Mouse (Mus musculus) midbrain, embryonic 14.5 days (tissue): ENCODE measurements at regions not wholly inside any gene's neighbourhood (a gene's known extent, or its start where the extent isn't known, plus 50 kb on each side); places are given as distances from the start of the nearest gene placed in this dataset.
"Not testable (repeated sequence)": the region's sequence is repeated elsewhere in the genome, so short reads cannot be mapped to it uniquely, and the experiment has no call there.

Source experiments
- ATAC-seq: fragments of 200-750 bp; cut with Nextera tagmentation; 2 replicates; pipeline ENCODE4 v1.8.0; 2017; ENCODE audit warnings: moderate number of reproducible peaks, moderate library complexity; ENCODE audit not compliant: low FRiP score, low TSS enrichment
- DNase-seq: peaks from one replicate; pipeline ENCODE4 v3.0.0-alpha.2; 2015
- H3K27ac ChIP-seq: fragments of 300-500 bp; sonication (generic); replicated peaks from 2 replicates; pipeline ENCODE4 v1.5.1; 2014; ENCODE audit warnings: mild to moderate bottlenecking, low read depth, low read length, moderate library complexity
- H3K27me3 ChIP-seq: fragments of 300-500 bp; sonication (generic); 2 replicates; pipeline ENCODE4 v1.6.1; 2014; ENCODE audit warnings: low read length, control low read depth, mixed read lengths; ENCODE audit not compliant: control insufficient read depth, insufficient read depth
- H3K36me3 ChIP-seq: fragments of 300-500 bp; sonication (generic); 2 replicates; pipeline ENCODE4 v1.6.1; 2014; ENCODE audit warnings: low read length, control low read depth; ENCODE audit not compliant: control insufficient read depth, insufficient read depth
- H3K4me1 ChIP-seq: fragments of 300-500 bp; sonication (generic); 2 replicates; pipeline ENCODE4 v1.6.1; 2014; ENCODE audit warnings: mild to moderate bottlenecking, antibody characterized with exemption, low read length, control low read depth; ENCODE audit not compliant: control insufficient read depth, insufficient read depth
- H3K4me2 ChIP-seq: fragments of 300-500 bp; sonication (generic); 2 replicates; pipeline ENCODE4 v1.6.1; 2014; ENCODE audit warnings: mild to moderate bottlenecking, low read length, moderate library complexity
- H3K4me3 ChIP-seq: fragments of 300-500 bp; sonication (generic); replicated peaks from 2 replicates; pipeline ENCODE4 v1.5.1; 2014; ENCODE audit warnings: low read depth, low read length
- H3K9ac ChIP-seq: fragments of 300-500 bp; sonication (generic); replicated peaks from 2 replicates; pipeline ENCODE4 v1.6.1; 2014; ENCODE audit warnings: mild to moderate bottlenecking, low read length, moderate library complexity
- H3K9me3 ChIP-seq: fragments of 300-500 bp; sonication (generic); 2 replicates; pipeline ENCODE4 v1.6.1; 2016; ENCODE audit warnings: low read length, control low read depth, mixed read lengths; ENCODE audit not compliant: control insufficient read depth
- WGBS: fragments of 180-500 bp; shearing (Covaris S2); extraction: QIAGEN DNeasy Blood & Tissue Kit; methylation state at CpG from one replicate; pipeline ENCODE4 v1.1.7; 2014; 5-methylcytosine and 5-hydroxymethylcytosine counted together

GRCm38 (mm10) chr8:35159329-35159728 is 606.3 kb upstream of the Gm19410 start:
- Histone ChIP-seq H3K27me3 (no peaks in the 10 kb centered on the region), H3K27ac (no peak overlapping the region), H3K36me3 (no peaks in the 10 kb centered on the region), H3K4me3 (no peak overlapping the region), H3K9me3 (no peaks in the 10 kb centered on the region), H3K4me1 (peaks cover 11% of the 10 kb centered on the region; the same call in 1 of the 2 replicates), H3K9ac (no peak overlapping the region), H3K4me2 (no peak overlapping the region)
- WGBS: 24% methylated on average over 12 of the region's 12 CpGs
- peak; percentile 87 for DNase-seq
- ATAC-seq: no peak

- ATAC-seq: no peak
- H3K27me3 ChIP-seq: no peaks in the 10 kb centered on the region
These were observed 605.4 kb upstream of the Gm19410 start for GRCm38 (mm10) chr8:35160230-35160629.

GRCm38 (mm10) chr8:35162166-35162565 is 603.4 kb upstream of the Gm19410 start:
- not testable (repeated sequence) for H3K36me3 ChIP-seq, H3K9me3 ChIP-seq, H3K4me3 ChIP-seq, H3K4me2 ChIP-seq, H3K27ac ChIP-seq, DNase-seq, H3K9ac ChIP-seq, ATAC-seq, H3K27me3 ChIP-seq
- H3K4me1 ChIP-seq: peaks cover 11% of the 10 kb centered on the region; the same call in 1 of the 2 replicates
- WGBS: 92% methylated on average over 4 of the region's 4 CpGs

More at GRCm38 (mm10) chr8:35160230-35160629, 605.4 kb upstream of the Gm19410 start:
- Histone ChIP-seq H3K4me1 (peaks cover 11% of the 10 kb centered on the region; the same call in 1 of the 2 replicates), H3K9ac (no peak overlapping the region), H3K27ac (no peak overlapping the region), H3K9me3 (no peaks in the 10 kb centered on the region), H3K4me3 (no peak overlapping the region), H3K4me2 (no peak overlapping the region), H3K36me3 (no peaks in the 10 kb centered on the region)
- WGBS: 83% methylated on average over 12 of the region's 12 CpGs
- no peak for DNase-seq

- Histone ChIP-seq H3K9me3 (no peaks in the 10 kb centered on the region), H3K4me2 (no peak overlapping the region), H3K36me3 (no peaks in the 10 kb centered on the region), H3K4me3 (no peak overlapping the region), H3K27ac (no peak overlapping the region), H3K27me3 (no peaks in the 10 kb centered on the region), H3K4me1 (no peaks in the 10 kb centered on the region), H3K9ac (no peak overlapping the region)
- ATAC-seq (no peak), DNase-seq (no peak)
- 68% methylated on average over 6 of the region's 6 CpGs for WGBS
These were observed 599.0 kb upstream of the Gm19410 start for GRCm38 (mm10) chr8:35166611-35167010.

GRCm38 (mm10) chr8:35171536-35172310 is 593.9 kb upstream of the Gm19410 start:
- Histone ChIP-seq H3K27ac (no peak overlapping the region), H3K4me3 (no peak overlapping the region), H3K36me3 (no peaks in the 10 kb centered on the region), H3K4me2 (no peak overlapping the region), H3K4me1 (no peaks in the 10 kb centered on the region), H3K27me3 (no peaks in the 10 kb centered on the region), H3K9ac (no peak overlapping the region), H3K9me3 (no peaks in the 10 kb centered on the region)
- DNase-seq (no peak), ATAC-seq (no peak)
- WGBS: 88% methylated on average over 13 of the region's 13 CpGs

GRCm38 (mm10) chr8:35177314-35177713 is 588.3 kb upstream of the Gm19410 start:
- ATAC-seq (no peak), DNase-seq (no peak)
- Histone ChIP-seq H3K9me3 (no peaks in the 10 kb centered on the region), H3K4me3 (no peak overlapping the region), H3K27ac (no peak overlapping the region), H3K9ac (no peak overlapping the region), H3K36me3 (no peaks in the 10 kb centered on the region), H3K27me3 (no peaks in the 10 kb centered on the region), H3K4me2 (no peak overlapping the region), H3K4me1 (no peaks in the 10 kb centered on the region)
- 80% methylated on average over 5 of the region's 5 CpGs for WGBS

- H3K27me3 ChIP-seq: no peaks in the 10 kb centered on the region
- DNase-seq (no peak), ATAC-seq (no peak)
- no peak overlapping the region for H3K27ac ChIP-seq
- no peak overlapping the region for H3K4me3 ChIP-seq
- no peak overlapping the region for H3K9ac ChIP-seq
- H3K4me2 ChIP-seq: no peak overlapping the region
- no peaks in the 10 kb centered on the region for H3K4me1 ChIP-seq
- no peaks in the 10 kb centered on the region for H3K36me3 ChIP-seq
- 68% methylated on average over 3 of the region's 3 CpGs for WGBS
- no peaks in the 10 kb centered on the region for H3K9me3 ChIP-seq
These were observed 585.5 kb upstream of the Gm19410 start for GRCm38 (mm10) chr8:35180075-35180474.

GRCm38 (mm10) chr8:35182141-35182540 is 583.4 kb upstream of the Gm19410 start:
- no peak overlapping the region for H3K4me3 ChIP-seq
- no peaks in the 10 kb centered on the region for H3K36me3 ChIP-seq
- H3K4me2 ChIP-seq: no peak overlapping the region
- no peak overlapping the region for H3K9ac ChIP-seq
- ATAC-seq: no peak
- no peaks in the 10 kb centered on the region for H3K4me1 ChIP-seq
- no peaks in the 10 kb centered on the region for H3K27me3 ChIP-seq
- no peaks in the 10 kb centered on the region for H3K9me3 ChIP-seq
- no peak for DNase-seq
- H3K27ac ChIP-seq: no peak overlapping the region
- 82% methylated on average over 4 of the region's 4 CpGs for whole genome bisulfite sequencing

- DNase-seq (no peak), ATAC-seq (no peak)
- Histone ChIP-seq H3K9ac (no peak overlapping the region), H3K4me2 (no peak overlapping the region), H3K4me3 (no peak overlapping the region), H3K36me3 (no peaks in the 10 kb centered on the region), H3K4me1 (no peaks in the 10 kb centered on the region), H3K27me3 (no peaks in the 10 kb centered on the region), H3K9me3 (no peaks in the 10 kb centered on the region), H3K27ac (no peak overlapping the region)
- WGBS: 94% methylated on average over 14 of the region's 14 CpGs
These were observed 582.2 kb upstream of the Gm19410 start for GRCm38 (mm10) chr8:35183423-35183822.
